Mouse (Mus musculus) embryonic fibroblast, embryonic 13.5 days (primary cell): Measurements from ENCODE around the gene Tgm3. TPM values are rescaled to one million over a fixed set of nuclear protein-coding genes. Genes with fewer than 3 reads are reported as not detected.

Experiments
- H3K27ac ChIP-seq: 2 replicates; pipeline ENCODE4 v1.5.1; 2012; ENCODE audit warnings: low read length, control low read depth, inconsistent platforms; ENCODE audit not compliant: insufficient read depth
- H3K4me1 ChIP-seq: 2 replicates; pipeline ENCODE4 v1.6.1; 2011; ENCODE audit warnings: low read length; ENCODE audit not compliant: control insufficient read depth, insufficient read depth
- H3K4me3 ChIP-seq: 2 replicates; pipeline ENCODE4 v1.5.1; 2011; ENCODE audit warnings: mild to moderate bottlenecking, control low read depth, low read length; ENCODE audit not compliant: insufficient read depth
- CTCF ChIP-seq: IDR thresholded peaks from 2 replicates; pipeline ENCODE4 v1.5.1; 2011; ENCODE audit warnings: mild to moderate bottlenecking, control low read depth, low read length, moderate library complexity, borderline replicate concordance; ENCODE audit not compliant: insufficient read depth
- POLR2A ChIP-seq: IDR thresholded peaks from 2 replicates; pipeline ENCODE4 v1.6.1; 2011; ENCODE audit warnings: low read depth, mild to moderate bottlenecking, control low read depth, low read length, moderate library complexity
- polyA plus RNA-seq: library from polyadenylated mRNA; stranded (reverse); fragments of >200 nt; gene quantifications from 2 replicates; pipeline ENCODE4 v1.2.4, GENCODE M21; 2011; ENCODE audit warnings: low read depth; ENCODE audit not compliant: missing spikeins, insufficient read length

The Tgm3 gene
- polyA plus RNA-seq, 1 experiment: not detected

- Histone ChIP-seq H3K4me1 (no peaks in the 10 kb centered on the region), H3K4me3 (no peak overlapping the region), H3K27ac (no peak overlapping the region)
- TF ChIP-seq CTCF (no peak), POLR2A (no peak)
These were observed 1.5 kb downstream of the Tgm3 start for GRCm38 (mm10) chr2:130013646-130014045.

DNA sequence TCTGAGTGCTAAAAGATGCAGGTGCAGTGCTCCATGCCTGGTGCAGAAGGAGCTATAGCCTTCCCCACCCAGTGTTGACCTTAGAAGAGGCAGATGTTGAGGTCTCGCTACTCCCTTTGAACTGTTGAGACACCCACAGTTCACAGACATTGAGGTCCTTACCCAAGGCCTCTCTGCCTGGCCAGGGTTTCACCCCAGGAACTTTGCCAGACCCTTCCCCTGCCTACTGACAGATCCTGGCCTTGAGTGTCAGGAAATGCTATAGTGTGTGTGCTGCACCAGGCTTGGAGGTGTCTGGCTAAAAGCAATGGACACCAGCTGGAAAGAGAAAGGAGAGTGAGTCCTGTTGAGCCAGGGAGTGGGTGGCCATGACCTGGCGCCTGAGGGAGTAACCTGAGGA, 3.0 kb downstream of the Tgm3 start:
- H3K27ac ChIP-seq: no peak overlapping the region

GRCm38 (mm10) chr2:130018084-130018483, 5.9 kb downstream of the Tgm3 start:
- Histone ChIP-seq H3K27ac (no peak overlapping the region), H3K4me1 (no peaks in the 10 kb centered on the region), H3K4me3 (no peak overlapping the region)
- TF ChIP-seq CTCF (no peak), POLR2A (no peak)

More for the DNA sequence above, 3.0 kb downstream of the Tgm3 start:
- H3K4me1 ChIP-seq: no peaks in the 10 kb centered on the region
- no peak overlapping the region for H3K4me3 ChIP-seq
- TF ChIP-seq CTCF (no peak), POLR2A (no peak)

DNA sequence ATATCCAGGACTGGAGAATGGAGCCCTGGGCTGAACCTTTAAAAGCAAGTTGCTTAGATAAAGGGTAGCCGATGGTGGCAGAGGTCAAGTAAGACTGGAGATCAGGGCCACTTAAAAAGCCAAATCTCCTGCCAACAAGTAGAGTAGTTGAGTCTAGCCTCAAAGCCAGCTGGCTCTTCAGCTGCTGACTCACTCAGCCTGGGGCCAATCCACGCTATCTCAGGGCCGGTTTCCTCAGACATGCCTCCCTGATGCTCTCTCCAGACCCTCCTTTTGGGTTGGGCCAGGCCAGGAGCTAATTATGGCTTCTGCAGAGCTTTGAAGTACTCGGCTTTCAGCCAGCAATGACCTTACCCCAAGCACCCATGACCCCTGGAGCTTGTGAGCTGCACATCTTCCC, 15.7 kb downstream of the Tgm3 start:
- no peak overlapping the region for H3K27ac ChIP-seq
- H3K4me1 ChIP-seq: no peaks in the 10 kb centered on the region
- TF ChIP-seq CTCF: no peak
- no peak for TF ChIP-seq POLR2A
- no peak overlapping the region for H3K4me3 ChIP-seq

- TF ChIP-seq POLR2A (no peak), CTCF (no peak)
- no peak overlapping the region for H3K4me3 ChIP-seq
- no peak overlapping the region for H3K27ac ChIP-seq
- no peaks in the 10 kb centered on the region for H3K4me1 ChIP-seq
These were observed 17.7 kb downstream of the Tgm3 start for GRCm38 (mm10) chr2:130029826-130030225.

- Histone ChIP-seq H3K4me3 (no peak overlapping the region), H3K4me1 (no peaks in the 10 kb centered on the region), H3K27ac (no peak overlapping the region)
- TF ChIP-seq CTCF: no peak
- no peak for TF ChIP-seq POLR2A
These were observed 20.5 kb downstream of the Tgm3 start for GRCm38 (mm10) chr2:130032661-130033060.

GRCm38 (mm10) chr2:130036846-130037245, 24.7 kb downstream of the Tgm3 start:
- H3K4me3 ChIP-seq: no peak overlapping the region
- no peaks in the 10 kb centered on the region for H3K4me1 ChIP-seq
- H3K27ac ChIP-seq: no peak overlapping the region
- TF ChIP-seq CTCF (no peak), POLR2A (no peak)

GRCm38 (mm10) chr2:130038971-130039370, 26.8 kb downstream of the Tgm3 start:
- H3K4me1 ChIP-seq: no peaks in the 10 kb centered on the region
- TF ChIP-seq POLR2A (no peak), CTCF (no peak)
- H3K4me3 ChIP-seq: no peak overlapping the region
- no peak overlapping the region for H3K27ac ChIP-seq

DNA sequence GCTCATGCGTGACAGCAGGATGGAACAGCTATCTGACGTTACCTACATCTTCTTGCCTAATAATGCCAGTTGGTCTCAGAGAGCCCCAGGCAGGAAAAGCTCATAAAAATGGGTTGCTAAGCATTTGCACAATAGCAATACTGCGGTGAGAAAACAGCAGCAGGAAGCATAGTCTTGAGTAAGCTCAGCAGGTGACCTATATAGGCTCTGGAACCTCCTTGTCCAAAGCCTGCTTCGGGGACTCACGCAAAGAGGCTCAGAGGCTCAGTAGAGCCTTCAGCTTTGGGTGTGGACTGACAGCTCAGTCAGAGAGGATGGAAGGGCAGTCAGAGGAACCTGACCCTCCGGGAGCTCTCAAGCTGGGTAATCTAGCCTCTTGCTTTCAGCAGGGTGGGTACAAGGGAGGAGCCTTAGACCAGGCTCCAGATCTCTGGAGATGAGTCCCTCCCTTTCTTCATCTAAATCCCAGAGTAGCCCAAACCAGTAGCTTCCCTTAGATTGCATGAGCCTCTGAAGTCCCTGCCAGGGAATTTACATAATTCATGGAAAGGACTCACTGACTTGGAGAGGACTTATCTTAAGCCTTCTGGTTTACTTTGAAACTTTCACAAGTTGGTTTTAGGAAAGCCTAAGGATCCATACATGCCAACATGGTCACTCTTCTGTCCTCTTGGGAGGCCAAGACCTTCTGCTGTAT, 28.2 kb downstream of the Tgm3 start:
- TF ChIP-seq CTCF (no peak), POLR2A (no peak)
- no peaks in the 10 kb centered on the region for H3K4me1 ChIP-seq
- no peak overlapping the region for H3K4me3 ChIP-seq
- H3K27ac ChIP-seq: no peak overlapping the region

DNA sequence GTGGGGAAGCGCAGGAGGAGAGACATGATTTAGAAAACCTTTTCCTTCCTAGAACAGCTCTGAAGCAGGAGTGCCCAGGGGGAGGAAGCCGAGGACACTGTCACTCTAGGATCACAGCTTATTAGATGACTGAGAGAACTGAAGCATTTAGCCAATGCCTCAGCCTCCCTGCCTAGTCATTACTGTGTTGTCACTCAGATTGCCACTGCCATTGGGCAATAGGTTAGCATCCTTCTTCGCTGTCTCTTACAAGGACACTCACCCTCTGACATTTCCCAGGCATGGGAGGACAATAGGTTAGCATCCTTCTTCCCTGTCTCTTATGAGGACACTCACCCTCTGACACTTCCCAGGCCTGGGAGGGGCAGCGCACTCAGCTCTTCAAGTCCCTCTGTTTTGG, 31.7 kb downstream of the Tgm3 start:
- TF ChIP-seq POLR2A: no peak
- no peak for TF ChIP-seq CTCF
- no peak overlapping the region for H3K4me3 ChIP-seq

DNA sequence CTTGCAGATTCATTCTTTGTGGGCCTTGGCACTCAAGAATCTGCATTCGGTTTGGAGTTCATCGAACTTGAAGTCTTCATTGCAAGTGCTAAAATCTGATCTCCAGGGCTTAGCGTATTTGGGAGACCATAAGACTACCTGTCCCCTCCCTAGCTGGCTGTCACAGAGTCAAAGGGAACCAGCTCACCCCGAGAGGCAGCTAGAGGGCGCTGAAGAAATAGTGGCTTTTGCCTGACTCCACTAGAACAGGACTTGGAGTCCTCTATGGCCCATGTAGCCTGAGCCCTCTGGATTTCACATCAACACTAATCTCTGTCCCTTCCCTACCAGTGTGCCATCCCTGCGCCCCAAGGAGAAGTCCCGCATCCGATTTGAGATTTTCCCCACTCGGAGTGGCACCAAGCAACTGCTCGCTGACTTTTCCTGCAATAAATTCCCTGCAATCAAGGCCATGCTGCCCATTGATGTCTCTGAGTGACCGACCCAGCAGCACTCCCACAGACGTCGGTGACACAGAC, 35.8 kb downstream of the Tgm3 start:
- TF ChIP-seq POLR2A (no peak), CTCF (no peak)
- H3K4me3 ChIP-seq: no peak overlapping the region
- no peaks in the 10 kb centered on the region for H3K4me1 ChIP-seq
- H3K27ac ChIP-seq: no peak overlapping the region

More for the DNA sequence above, 31.7 kb downstream of the Tgm3 start:
- H3K4me1 ChIP-seq: no peaks in the 10 kb centered on the region
- no peak overlapping the region for H3K27ac ChIP-seq

GRCm38 (mm10) chr2:130048792-130049191, 36.6 kb downstream of the Tgm3 start:
- no peak overlapping the region for H3K27ac ChIP-seq
- TF ChIP-seq CTCF (no peak), POLR2A (no peak)

More at GRCm38 (mm10) chr2:130048792-130049191, 36.6 kb downstream of the Tgm3 start:
- Histone ChIP-seq H3K4me3 (no peak overlapping the region), H3K4me1 (no peaks in the 10 kb centered on the region)
